Mouse (Mus musculus) intestine, embryonic 16.5 days (tissue): ENCODE measurements around the gene 4930455H04Rik. TPM values are rescaled to one million over a fixed set of nuclear protein-coding genes. Genes with fewer than 3 reads are reported as not detected.

Source experiments
- ATAC-seq: fragments of 200-750 bp; cut with Nextera tagmentation; 2 replicates; pipeline ENCODE4 v1.8.0; 2017; ENCODE audit warnings: moderate TSS enrichment, moderate library complexity
- H3K27ac ChIP-seq: fragments of 300-500 bp; sonication (generic); 2 replicates; pipeline ENCODE4 v1.5.1; 2014; ENCODE audit warnings: mild to moderate bottlenecking, low read length
- H3K27me3 ChIP-seq: fragments of 300-500 bp; sonication (generic); replicated peaks from 2 replicates; pipeline ENCODE4 v1.6.1; 2014; ENCODE audit warnings: low read length, control low read depth, mixed read lengths; ENCODE audit not compliant: control insufficient read depth, insufficient read depth
- H3K36me3 ChIP-seq: fragments of 300-500 bp; sonication (generic); 2 replicates; pipeline ENCODE4 v1.6.1; 2014; ENCODE audit warnings: low read length, control low read depth; ENCODE audit not compliant: control insufficient read depth, insufficient read depth
- H3K4me1 ChIP-seq: fragments of 300-500 bp; sonication (generic); 2 replicates; pipeline ENCODE4 v1.6.1; 2014; ENCODE audit warnings: low read length, control low read depth, mixed read lengths; ENCODE audit not compliant: control insufficient read depth, insufficient read depth
- H3K4me2 ChIP-seq: fragments of 300-500 bp; sonication (generic); 2 replicates; pipeline ENCODE4 v1.6.1; 2014; ENCODE audit warnings: low read depth, low read length, control low read depth
- H3K4me3 ChIP-seq: fragments of 300-500 bp; sonication (generic); 2 replicates; pipeline ENCODE4 v1.5.1; 2014; ENCODE audit warnings: mild to moderate bottlenecking, low read length
- H3K9ac ChIP-seq: fragments of 300-500 bp; sonication (generic); 2 replicates; pipeline ENCODE4 v1.6.1; 2014; ENCODE audit warnings: low read depth, low read length
- H3K9me3 ChIP-seq: fragments of 300-500 bp; sonication (generic); 2 replicates; pipeline ENCODE4 v1.6.1; 2016; ENCODE audit warnings: low read length, control low read depth; ENCODE audit not compliant: control insufficient read depth
- WGBS: fragments of 180-500 bp; shearing (Covaris S2); extraction: QIAGEN DNeasy Blood & Tissue Kit; methylation state at CpG from one replicate; pipeline ENCODE4 v1.1.7; 2014; 5-methylcytosine and 5-hydroxymethylcytosine counted together
- polyA plus RNA-seq: library from polyadenylated mRNA; unstranded; fragments of >200 nt; fragmentation: Nextera tagmentation; extraction: Ambion mirVana; gene quantifications from 2 replicates; pipeline ENCODE4 v1.2.1, GENCODE M21; 2015

The 4930455H04Rik gene
- polyA plus RNA-seq, 1 experiment from 2014 or later = not detected

DNA sequence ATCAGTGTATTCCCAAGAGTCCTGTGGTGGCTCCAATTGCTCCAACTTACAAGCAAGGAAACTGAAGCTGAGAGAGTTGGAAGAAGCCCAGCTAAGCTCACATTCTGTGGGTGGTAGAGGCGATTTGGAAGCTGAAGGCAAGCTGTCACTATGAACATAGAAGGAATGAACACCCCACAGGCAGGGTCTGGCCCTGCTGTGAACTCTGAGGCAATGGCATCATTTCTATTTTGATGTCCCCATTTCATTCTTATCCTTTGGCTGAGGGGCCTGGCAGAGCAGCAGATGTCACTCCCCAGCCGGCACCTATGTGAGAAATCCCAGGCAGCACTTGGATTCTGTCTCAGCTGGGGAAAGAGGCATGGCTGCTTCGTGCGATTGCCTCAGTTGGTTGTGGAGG is 24.6 kb upstream of the 4930455H04Rik start:
- Histone ChIP-seq H3K36me3 (no peaks in the 10 kb centered on the region), H3K27ac (no peak overlapping the region), H3K4me2 (no peak overlapping the region), H3K9ac (no peak overlapping the region), H3K9me3 (no peaks in the 10 kb centered on the region), H3K4me1 (no peaks in the 10 kb centered on the region), H3K27me3 (no peaks in the 10 kb centered on the region), H3K4me3 (no peak overlapping the region)
- ATAC-seq = no peak
- WGBS = 75% methylated on average over 4 of the region's 4 CpGs

DNA sequence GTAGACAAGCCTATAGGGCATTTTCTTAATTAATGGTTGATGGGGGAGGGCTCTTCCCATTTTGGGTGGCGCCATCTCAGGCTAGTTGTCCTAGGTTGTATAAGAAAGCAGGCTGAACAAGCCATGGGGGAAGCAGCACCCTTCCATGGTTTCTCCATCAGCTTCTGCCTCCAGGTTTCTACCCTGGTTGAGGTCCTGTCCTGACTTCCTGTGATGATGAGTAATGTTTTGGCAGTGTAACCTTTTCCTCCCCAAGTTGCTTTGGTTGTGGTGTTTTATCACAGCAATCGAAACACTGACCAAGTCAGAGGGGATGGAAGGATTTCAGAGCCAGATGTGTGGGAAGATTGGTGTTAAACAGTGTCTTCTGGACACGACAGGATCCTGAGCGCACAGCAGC is 21.6 kb upstream of the 4930455H04Rik start:
- 82% methylated on average over 4 of the region's 4 CpGs for WGBS
- Histone ChIP-seq H3K36me3 (no peaks in the 10 kb centered on the region), H3K9ac (no peak overlapping the region)

DNA sequence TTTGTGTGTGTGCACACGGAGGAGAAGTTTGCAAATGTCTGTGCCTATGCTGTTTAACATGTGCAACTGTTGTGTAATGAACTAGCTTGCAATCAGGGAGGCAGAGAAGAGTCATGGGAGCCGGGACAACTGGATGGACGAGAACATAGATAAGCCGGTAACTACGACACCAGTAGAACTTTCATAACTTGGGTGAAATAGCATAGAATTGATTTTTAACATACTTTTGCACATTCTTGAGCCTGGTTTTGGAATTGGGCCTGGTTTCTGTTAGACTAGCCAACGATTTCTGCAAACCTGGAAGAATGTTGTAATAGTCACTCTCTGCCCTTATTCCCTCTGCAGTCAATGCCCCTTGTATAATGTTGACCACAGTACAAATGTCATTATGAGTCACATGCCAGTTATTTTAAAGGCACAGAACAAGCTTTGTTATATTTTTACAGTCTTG is 17.4 kb upstream of the 4930455H04Rik start:
- H3K9ac ChIP-seq = no peak overlapping the region
- no peak overlapping the region for H3K4me3 ChIP-seq
- no peaks in the 10 kb centered on the region for H3K27me3 ChIP-seq
- ATAC-seq = peak; percentile 52; the same call in 1 of the 2 replicates
- no peaks in the 10 kb centered on the region for H3K9me3 ChIP-seq
- H3K36me3 ChIP-seq = no peaks in the 10 kb centered on the region
- H3K27ac ChIP-seq = no peak overlapping the region
- no peak overlapping the region for H3K4me2 ChIP-seq
- H3K4me1 ChIP-seq = no peaks in the 10 kb centered on the region
- WGBS = 63% methylated on average over 6 of the region's 6 CpGs

More for the DNA sequence above, 21.6 kb upstream of the 4930455H04Rik start:
- Histone ChIP-seq H3K27ac (no peak overlapping the region), H3K27me3 (no peaks in the 10 kb centered on the region), H3K4me3 (no peak overlapping the region), H3K4me2 (no peak overlapping the region), H3K9me3 (no peaks in the 10 kb centered on the region), H3K4me1 (no peaks in the 10 kb centered on the region)
- ATAC-seq = no peak

- Histone ChIP-seq H3K27ac (no peak overlapping the region), H3K4me1 (no peaks in the 10 kb centered on the region), H3K9me3 (no peaks in the 10 kb centered on the region), H3K36me3 (no peaks in the 10 kb centered on the region), H3K27me3 (no peaks in the 10 kb centered on the region), H3K9ac (no peak overlapping the region), H3K4me3 (no peak overlapping the region), H3K4me2 (no peak overlapping the region)
- WGBS = 74% methylated on average over 3 of the region's 3 CpGs
- 0 out of 2 replicates have a peak, but pooled peaks have one; percentile 40 for ATAC-seq
Measured at GRCm38 (mm10) chr3:116951489-116951888, 16.6 kb upstream of the 4930455H04Rik start.

GRCm38 (mm10) chr3:116952242-116952899 is 15.7 kb upstream of the 4930455H04Rik start:
- Histone ChIP-seq H3K4me3 (no peak overlapping the region), H3K4me2 (no peak overlapping the region), H3K9me3 (no peaks in the 10 kb centered on the region), H3K4me1 (no peaks in the 10 kb centered on the region), H3K27me3 (no peaks in the 10 kb centered on the region), H3K9ac (no peak overlapping the region), H3K36me3 (no peaks in the 10 kb centered on the region), H3K27ac (no peak overlapping the region)
- no peak for ATAC-seq
- 72% methylated on average over 8 of the region's 8 CpGs for WGBS

- H3K4me2 ChIP-seq = no peak overlapping the region
- no peak overlapping the region for H3K27ac ChIP-seq
- no peaks in the 10 kb centered on the region for H3K4me1 ChIP-seq
- H3K36me3 ChIP-seq = no peaks in the 10 kb centered on the region
- no peaks in the 10 kb centered on the region for H3K9me3 ChIP-seq
- no peaks in the 10 kb centered on the region for H3K27me3 ChIP-seq
- H3K9ac ChIP-seq = no peak overlapping the region
- H3K4me3 ChIP-seq = no peak overlapping the region
- 86% methylated on average over 6 of the region's 6 CpGs for WGBS
- no peak for ATAC-seq
Measured at GRCm38 (mm10) chr3:116953366-116953765, 14.7 kb upstream of the 4930455H04Rik start.

GRCm38 (mm10) chr3:116955061-116955460 is 13.0 kb upstream of the 4930455H04Rik start:
- no peaks in the 10 kb centered on the region for H3K9me3 ChIP-seq
- H3K36me3 ChIP-seq = no peaks in the 10 kb centered on the region
- H3K9ac ChIP-seq = no peak overlapping the region
- H3K27me3 ChIP-seq = no peaks in the 10 kb centered on the region
- no peak overlapping the region for H3K27ac ChIP-seq
- ATAC-seq = no peak
- no peak overlapping the region for H3K4me3 ChIP-seq
- WGBS = 70% methylated on average over 6 of the region's 6 CpGs
- H3K4me1 ChIP-seq = no peaks in the 10 kb centered on the region
- H3K4me2 ChIP-seq = no peak overlapping the region

DNA sequence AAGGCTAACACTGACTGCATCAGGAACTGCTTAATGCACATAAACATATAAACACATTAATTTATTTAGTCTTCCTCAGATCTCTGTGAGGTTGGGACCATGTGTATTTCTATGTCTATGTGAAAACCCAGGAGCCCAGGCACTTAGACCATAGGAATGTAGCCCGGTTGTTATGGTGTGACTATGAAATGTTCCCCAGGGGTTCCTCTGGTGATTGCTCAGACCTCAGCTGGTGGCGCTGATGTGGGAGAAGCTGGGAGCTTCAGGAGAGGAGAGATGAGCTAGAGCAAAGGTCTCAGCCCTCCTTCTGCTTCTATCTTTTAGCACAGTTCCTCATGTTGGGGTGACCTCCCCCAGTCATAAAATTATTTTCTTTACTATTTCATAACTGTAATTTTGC is 7.7 kb upstream of the 4930455H04Rik start:
- no peak for ATAC-seq
- 85% methylated on average over 2 of the region's 2 CpGs for WGBS
- no peaks in the 10 kb centered on the region for H3K9me3 ChIP-seq
- H3K4me1 ChIP-seq = no peaks in the 10 kb centered on the region
- H3K36me3 ChIP-seq = no peaks in the 10 kb centered on the region
- no peak overlapping the region for H3K9ac ChIP-seq
- no peak overlapping the region for H3K4me2 ChIP-seq
- H3K27ac ChIP-seq = no peak overlapping the region
- no peaks in the 10 kb centered on the region for H3K27me3 ChIP-seq
- H3K4me3 ChIP-seq = no peak overlapping the region

DNA sequence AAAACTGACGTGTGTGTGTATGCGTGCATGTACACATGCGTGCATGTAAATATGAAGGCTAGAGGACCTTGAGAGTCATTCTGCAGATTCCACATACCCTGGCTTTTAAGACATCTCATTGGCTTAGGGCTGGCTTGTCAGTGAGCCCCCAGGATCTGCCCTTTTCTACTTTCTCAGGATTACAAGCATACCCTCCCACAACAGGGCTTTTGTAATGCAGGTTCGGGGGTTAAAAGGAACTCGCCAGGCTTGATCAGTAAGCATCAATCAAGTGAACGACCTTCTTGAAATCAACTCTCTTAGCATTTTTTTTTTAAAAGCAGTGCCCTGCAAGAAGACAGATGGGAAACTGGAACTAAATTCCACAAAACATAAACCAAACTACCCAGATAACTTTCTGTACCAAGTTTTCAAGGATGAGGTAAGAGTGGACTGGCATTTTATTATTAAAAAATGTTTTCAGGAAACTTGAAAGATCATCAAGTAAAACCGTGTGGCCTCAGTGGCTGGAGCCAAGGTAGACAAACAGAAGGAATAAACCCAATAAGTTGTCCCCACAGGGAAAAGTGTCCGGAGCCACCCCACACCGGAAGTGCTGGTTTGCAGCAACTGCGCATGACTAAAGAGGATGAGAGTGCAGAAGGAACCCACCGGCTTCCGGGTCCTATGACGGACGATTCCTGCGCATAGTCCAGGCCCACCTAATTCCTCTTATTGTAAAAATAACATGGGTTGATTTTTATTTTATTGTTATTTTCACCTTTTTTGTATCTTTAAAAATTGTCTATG is 6.5 kb upstream of the 4930455H04Rik start:
- no peak overlapping the region for H3K27ac ChIP-seq
- no peaks in the 10 kb centered on the region for H3K27me3 ChIP-seq
- 75% methylated on average over 15 of the region's 15 CpGs for WGBS
- H3K4me1 ChIP-seq = no peaks in the 10 kb centered on the region
- no peak overlapping the region for H3K4me3 ChIP-seq
- H3K9me3 ChIP-seq = no peaks in the 10 kb centered on the region
- H3K4me2 ChIP-seq = no peak overlapping the region
- H3K36me3 ChIP-seq = no peaks in the 10 kb centered on the region
- H3K9ac ChIP-seq = no peak overlapping the region
- no peak for ATAC-seq
